In genomic region chr11:35403516-35403915, GRCm38 (mm10) we compare ENCODE assay signal across 18 mouse cellular contexts.
"Had no signal": no experiment of that assay in that cellular context is flagged by ENCODE, and none has a peak within 500 bp of the region (broad histone marks: within the 10 kb centered on the region; RNA-seq: fewer than 3 reads in every experiment).

No protein-coding gene starts in this region.

- H3K27ac ChIP-seq: layer of hippocampus, adult 2 months; liver, embryonic 13.5 days; midbrain, embryonic 12.5 days; midbrain, embryonic 15.5 days; neural tube, embryonic 13.5 days; stomach, postnatal 0 days had no signal

- H3K36me3 ChIP-seq: liver, embryonic 13.5 days; midbrain, embryonic 12.5 days; midbrain, embryonic 15.5 days; neural tube, embryonic 13.5 days had no signal

- H3K4me3 ChIP-seq: layer of hippocampus, adult 2 months; liver, embryonic 13.5 days; midbrain, embryonic 12.5 days; midbrain, embryonic 15.5 days; myocyte; neural tube, embryonic 13.5 days had no signal

- H3K4me2 ChIP-seq: liver, embryonic 13.5 days; midbrain, embryonic 12.5 days; midbrain, embryonic 15.5 days; neural tube, embryonic 13.5 days had no signal

- H3K4me1 ChIP-seq: liver, embryonic 13.5 days had no signal

- H3K9me3 ChIP-seq: liver, embryonic 13.5 days; midbrain, embryonic 12.5 days; midbrain, embryonic 15.5 days; neural tube, embryonic 13.5 days had no signal

- DNase-seq: kidney, adult 18-20 months; kidney, adult 9 months; kidney, postnatal 14 days; kidney, postnatal 4 days; layer of hippocampus, adult 9-11 months; liver, embryonic 13.5 days; lung, adult 2 months; lung, postnatal 14 days; lung, postnatal 4 days; thymus, adult 2 months; thymus, postnatal 14 days; thymus, postnatal 4 days had no signal

- H3K9ac ChIP-seq: liver, embryonic 13.5 days; midbrain, embryonic 12.5 days; midbrain, embryonic 15.5 days; neural tube, embryonic 13.5 days had no signal
